Mouse (Mus musculus) testis, adult 2 months (tissue): ENCODE data around the gene Kif12.

Experiments used
- CTCF ChIP-seq: fragments of 200-500 bp; IDR thresholded peaks from 2 replicates; pipeline ENCODE4 v1.5.1; 2012; ENCODE audit warnings: low read depth, mild to moderate bottlenecking, inconsistent platforms, low read length, moderate library complexity; ENCODE audit not compliant: control insufficient read depth, insufficient read depth, insufficient replicate concordance
- POLR2A ChIP-seq: fragments of 200-500 bp; IDR thresholded peaks from 2 replicates; pipeline ENCODE4 v1.6.1; 2012; ENCODE audit warnings: low read depth, mild to moderate bottlenecking, inconsistent platforms, low read length, moderate library complexity; ENCODE audit not compliant: control insufficient read depth

DNA sequence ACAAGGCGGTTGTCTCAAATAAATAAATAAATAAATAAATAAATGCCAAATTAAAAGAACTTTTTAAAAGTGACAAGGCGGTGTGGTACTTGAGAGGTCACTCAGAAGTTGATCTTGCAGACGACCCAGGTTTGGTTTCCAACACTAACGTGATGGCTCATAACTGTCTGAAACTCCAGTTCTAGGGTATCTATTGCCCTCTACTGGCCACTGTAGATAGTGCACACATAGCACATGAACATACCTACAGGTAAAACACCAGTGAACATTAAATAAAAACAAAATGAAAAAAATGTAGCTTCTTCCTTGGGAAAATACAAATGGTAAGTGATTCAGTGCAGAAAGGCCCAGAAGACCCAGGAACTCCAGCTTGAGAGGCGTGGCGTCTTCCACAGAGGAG, 24.7 kb downstream of the Kif12 start:
- TF ChIP-seq CTCF = no peak
- TF ChIP-seq POLR2A = no peak
